Comparison of ENCODE assay signal across 26 mouse cellular contexts in the genomic region with DNA sequence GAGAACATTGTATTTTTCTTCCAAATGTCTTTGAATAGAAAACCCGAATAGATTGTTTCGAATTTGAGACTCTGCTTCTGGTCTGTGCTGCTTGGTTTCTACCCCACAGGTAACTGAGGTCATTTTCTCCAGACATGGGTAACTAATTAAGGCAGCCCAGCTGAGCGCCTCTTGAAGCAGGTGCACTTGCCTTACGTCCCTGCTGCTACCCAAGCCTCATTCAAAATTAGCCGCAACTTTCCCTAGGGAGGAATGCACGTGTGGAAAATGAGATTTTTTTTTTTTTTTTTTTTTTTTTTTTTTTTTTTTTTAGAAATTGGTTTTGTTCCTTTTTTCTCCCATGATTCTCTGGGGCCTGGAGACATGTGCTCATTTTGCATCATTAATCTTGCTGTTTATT.
A peak's percentile ranks its signal among the peaks of the same experiment; 100 is the strongest.
DNase-seq lines count a peak whose midpoint lies in the region; ATAC-seq and TF ChIP-seq lines count a peak whose summit lies in the region.
"Had no signal": no experiment of that assay in that cellular context is flagged by ENCODE, and none has a peak within 500 bp of the region (broad histone marks: within the 10 kb centered on the region; RNA-seq: fewer than 3 reads in every experiment).

No protein-coding gene starts in this region.

- H3K27me3 ChIP-seq in embryonic facial prominence, embryonic 14.5 days (replicated peaks; ENCODE audit: control insufficient read depth, insufficient read depth, low read length) = no peaks in the 10 kb centered on the region
- no peaks in the 10 kb centered on the region for H3K27me3 ChIP-seq in embryonic facial prominence, embryonic 10.5 days (replicated peaks; ENCODE audit: low read depth, poor library complexity, severe bottlenecking)
- no peaks in the 10 kb centered on the region for H3K27me3 ChIP-seq in hindbrain, postnatal 0 days (ENCODE audit: insufficient read depth, low read length)
- no peaks in the 10 kb centered on the region for H3K27me3 ChIP-seq in hindbrain, embryonic 12.5 days
- no peaks in the 10 kb centered on the region for H3K27me3 ChIP-seq in midbrain, postnatal 0 days (ENCODE audit: insufficient read depth, low read length)
- H3K27me3 ChIP-seq in midbrain, embryonic 10.5 days (ENCODE audit: low read depth, poor library complexity, severe bottlenecking) = no peaks in the 10 kb centered on the region
- H3K27me3 ChIP-seq: embryonic facial prominence, embryonic 13.5 days; forebrain, embryonic 13.5 days; heart, embryonic 13.5 days; intestine, embryonic 15.5 days had no signal

- TF ChIP-seq CTCF in hindbrain, postnatal 0 days (IDR thresholded peaks at IDR 0.05; ENCODE audit: low read depth) = no peak
- TF ChIP-seq CTCF in midbrain, postnatal 0 days (IDR thresholded peaks at IDR 0.05) = no peak

- WGBS in embryonic facial prominence, embryonic 14.5 days = 70% methylated on average over 6 of the region's 6 CpGs
- 85% methylated on average over 6 of the region's 6 CpGs for WGBS in embryonic facial prominence, embryonic 10.5 days
- WGBS in hindbrain, postnatal 0 days = 67% methylated on average over 6 of the region's 6 CpGs
- 63% methylated on average over 6 of the region's 6 CpGs for WGBS in hindbrain, embryonic 12.5 days
- 66% methylated on average over 6 of the region's 6 CpGs for WGBS in midbrain, postnatal 0 days
- WGBS in midbrain, embryonic 10.5 days = 90% methylated on average over 6 of the region's 6 CpGs

- no peak overlapping the region for H3K9ac ChIP-seq in embryonic facial prominence, embryonic 14.5 days (ENCODE audit: low read depth, low read length)
- no peak overlapping the region for H3K9ac ChIP-seq in hindbrain, postnatal 0 days (replicated peaks; ENCODE audit: low read length)
- no peak overlapping the region for H3K9ac ChIP-seq in hindbrain, embryonic 12.5 days
- H3K9ac ChIP-seq in midbrain, postnatal 0 days (replicated peaks; ENCODE audit: low read length, poor library complexity, severe bottlenecking) = no peak overlapping the region
- H3K9ac ChIP-seq: embryonic facial prominence, embryonic 13.5 days; forebrain, embryonic 13.5 days; heart, embryonic 13.5 days; intestine, embryonic 15.5 days had no signal

- H3K4me3 ChIP-seq in embryonic facial prominence, embryonic 14.5 days (ENCODE audit: low read depth, low read length) = no peak overlapping the region
- H3K4me3 ChIP-seq in embryonic facial prominence, embryonic 10.5 days = no peak overlapping the region
- H3K4me3 ChIP-seq in hindbrain, postnatal 0 days (ENCODE audit: low read length) = no peak overlapping the region
- no peak overlapping the region for H3K4me3 ChIP-seq in hindbrain, embryonic 12.5 days
- H3K4me3 ChIP-seq in midbrain, postnatal 0 days (ENCODE audit: low read depth, low read length) = no peak overlapping the region
- no peak overlapping the region for H3K4me3 ChIP-seq in midbrain, embryonic 10.5 days
- H3K4me3 ChIP-seq: embryonic facial prominence, embryonic 13.5 days; forebrain, embryonic 10.5 days; forebrain, embryonic 13.5 days; heart, adult 2 months; heart, embryonic 10.5 days; heart, embryonic 13.5 days; intestine, embryonic 15.5 days had no signal

- H3K9me3 ChIP-seq in embryonic facial prominence, embryonic 14.5 days (ENCODE audit: control insufficient read depth, low read length) = no peaks in the 10 kb centered on the region
- H3K9me3 ChIP-seq in embryonic facial prominence, embryonic 10.5 days = no peaks in the 10 kb centered on the region
- H3K9me3 ChIP-seq in hindbrain, postnatal 0 days (ENCODE audit: low read length) = no peaks in the 10 kb centered on the region
- H3K9me3 ChIP-seq in hindbrain, embryonic 12.5 days (replicated peaks) = no peaks in the 10 kb centered on the region
- H3K9me3 ChIP-seq in midbrain, postnatal 0 days (ENCODE audit: low read length) = no peaks in the 10 kb centered on the region
- no peaks in the 10 kb centered on the region for H3K9me3 ChIP-seq in midbrain, embryonic 10.5 days (replicated peaks)
- H3K9me3 ChIP-seq: embryonic facial prominence, embryonic 13.5 days; forebrain, embryonic 10.5 days; forebrain, embryonic 13.5 days; heart, embryonic 10.5 days; heart, embryonic 13.5 days; intestine, embryonic 15.5 days had no signal

- H3K27ac ChIP-seq in embryonic facial prominence, embryonic 14.5 days (replicated peaks; ENCODE audit: low read depth, low read length) = no peak overlapping the region
- no peak overlapping the region for H3K27ac ChIP-seq in embryonic facial prominence, embryonic 10.5 days (replicated peaks)
- no peak overlapping the region for H3K27ac ChIP-seq in hindbrain, postnatal 0 days
- no peak overlapping the region for H3K27ac ChIP-seq in hindbrain, embryonic 12.5 days
- no peak overlapping the region for H3K27ac ChIP-seq in midbrain, postnatal 0 days (ENCODE audit: low read depth, low read length)
- H3K27ac ChIP-seq in midbrain, embryonic 10.5 days (replicated peaks) = no peak overlapping the region
- H3K27ac ChIP-seq: embryonic facial prominence, embryonic 13.5 days; forebrain, embryonic 10.5 days; forebrain, embryonic 13.5 days; heart, adult 2 months; heart, embryonic 10.5 days; heart, embryonic 13.5 days; intestine, embryonic 15.5 days had no signal

- ATAC-seq in embryonic facial prominence, embryonic 14.5 days (ENCODE audit: low read depth) = peak; percentile 63; the same call in 1 of the 2 replicates
- no peak for ATAC-seq in hindbrain, postnatal 0 days
- ATAC-seq in hindbrain, embryonic 12.5 days (ENCODE audit: low FRiP score) = no peak
- no peak for ATAC-seq in midbrain, postnatal 0 days (ENCODE audit: low FRiP score)
- ATAC-seq in inflammation-experienced regulatory T-cells, adult 6 months = no peak
- ATAC-seq: forebrain, embryonic 13.5 days; forebrain, embryonic 16.5 days; intestine, embryonic 15.5 days had no signal

- no peaks in the 10 kb centered on the region for H3K36me3 ChIP-seq in embryonic facial prominence, embryonic 14.5 days (ENCODE audit: control insufficient read depth, insufficient read depth, low read length)
- no peaks in the 10 kb centered on the region for H3K36me3 ChIP-seq in embryonic facial prominence, embryonic 10.5 days (replicated peaks)
- H3K36me3 ChIP-seq in hindbrain, postnatal 0 days (ENCODE audit: insufficient read depth, low read length) = no peaks in the 10 kb centered on the region
- H3K36me3 ChIP-seq in hindbrain, embryonic 12.5 days = no peaks in the 10 kb centered on the region
- no peaks in the 10 kb centered on the region for H3K36me3 ChIP-seq in midbrain, postnatal 0 days (ENCODE audit: insufficient read depth, low read length)
- H3K36me3 ChIP-seq in midbrain, embryonic 10.5 days = no peaks in the 10 kb centered on the region
- H3K36me3 ChIP-seq: embryonic facial prominence, embryonic 13.5 days; forebrain, embryonic 10.5 days; heart, embryonic 10.5 days; heart, embryonic 13.5 days; intestine, embryonic 15.5 days had no signal

- H3K4me1 ChIP-seq in embryonic facial prominence, embryonic 14.5 days (ENCODE audit: control insufficient read depth, insufficient read depth, low read length) = no peaks in the 10 kb centered on the region
- no peaks in the 10 kb centered on the region for H3K4me1 ChIP-seq in embryonic facial prominence, embryonic 10.5 days
- no peaks in the 10 kb centered on the region for H3K4me1 ChIP-seq in hindbrain, postnatal 0 days (ENCODE audit: insufficient read depth, low read length)
- H3K4me1 ChIP-seq in hindbrain, embryonic 12.5 days = no peaks in the 10 kb centered on the region
- H3K4me1 ChIP-seq in midbrain, postnatal 0 days (ENCODE audit: insufficient read depth, low read length) = no peaks in the 10 kb centered on the region
- H3K4me1 ChIP-seq in midbrain, embryonic 10.5 days = no peaks in the 10 kb centered on the region
- H3K4me1 ChIP-seq: embryonic facial prominence, embryonic 13.5 days; forebrain, embryonic 10.5 days; forebrain, embryonic 13.5 days; heart, embryonic 10.5 days; heart, embryonic 13.5 days; intestine, embryonic 15.5 days had no signal

- peak; percentile 38 for DNase-seq in embryonic facial prominence, embryonic 14.5 days (ENCODE audit: low spot score)
- no peak for DNase-seq in embryonic facial prominence, embryonic 10.5 days (ENCODE audit: low spot score)
- peak; percentile 27 for DNase-seq in hindbrain, postnatal 0 days (ENCODE audit: low spot score)
- peak; percentile 26 for DNase-seq in midbrain, postnatal 0 days (ENCODE audit: low spot score)
- no peak for DNase-seq in midbrain, embryonic 10.5 days (ENCODE audit: low spot score)
- DNase-seq: adrenal gland, adult 2 months; adrenal gland, postnatal 14 days; B cell, adult 2 months; cerebellum, adult 11-12 months; cerebellum, adult 8-10 months; cerebellum, postnatal 10 days; cerebellum, postnatal 36 days; gastrocnemius, postnatal 10 days; gastrocnemius, postnatal 36 days; heart, adult 2 months; heart, postnatal 14 days; kidney, adult 11 months had no signal

- no peak overlapping the region for H3K4me2 ChIP-seq in embryonic facial prominence, embryonic 14.5 days (ENCODE audit: low read depth, low read length)
- no peak overlapping the region for H3K4me2 ChIP-seq in hindbrain, postnatal 0 days (ENCODE audit: low read depth, low read length)
- no peak overlapping the region for H3K4me2 ChIP-seq in hindbrain, embryonic 12.5 days (replicated peaks)
- H3K4me2 ChIP-seq in midbrain, postnatal 0 days (ENCODE audit: low read depth, low read length, poor library complexity, severe bottlenecking) = no peak overlapping the region
- H3K4me2 ChIP-seq: embryonic facial prominence, embryonic 13.5 days; forebrain, embryonic 13.5 days; heart, embryonic 13.5 days; intestine, embryonic 15.5 days had no signal

Comparison
In these comparisons a context has a peak if more than half of its experiments do, and no peak if none do; other contexts are left out.
1. DNase-seq: peak in embryonic facial prominence, embryonic 14.5 days (single experiment), hindbrain, postnatal 0 days (single experiment) and midbrain, postnatal 0 days (single experiment); none in embryonic facial prominence, embryonic 10.5 days (single experiment) and midbrain, embryonic 10.5 days (single experiment).